Mouse (Mus musculus): ENCODE measurements at regions not wholly inside any gene's neighbourhood (a gene's known extent, or its start where the extent isn't known, plus 50 kb on each side); places are given as distances from the start of the nearest gene placed in this dataset.

- ATAC-seq (replicated peaks in 1 of 2; ENCODE audit: insufficient read depth in 1 of 2, low FRiP score in 2 of 2, low TSS enrichment in 1 of 2, low read depth in 1 of 2, poor library complexity in 2 of 2, severe bottlenecking in 2 of 2) = no peak
Observed at GRCm38 (mm10) chr13:15901710-15902675, 109.7 kb upstream of the Inhba start.

- no peak for ATAC-seq (replicated peaks in 1 of 2; ENCODE audit: insufficient read depth in 1 of 2, low FRiP score in 2 of 2, low TSS enrichment in 1 of 2, low read depth in 1 of 2, poor library complexity in 2 of 2, severe bottlenecking in 2 of 2)
Observed at GRCm38 (mm10) chr13:15907806-15908205, 103.8 kb upstream of the Inhba start.

GRCm38 (mm10) chr13:15910578-15910977 is 101.1 kb upstream of the Inhba start:
- no peak; a peak in 1 of 4 replicates for ATAC-seq (replicated peaks in 1 of 2; ENCODE audit: insufficient read depth in 1 of 2, low FRiP score in 2 of 2, low TSS enrichment in 1 of 2, low read depth in 1 of 2, poor library complexity in 2 of 2, severe bottlenecking in 2 of 2)

GRCm38 (mm10) chr13:15911263-15911662 is 100.4 kb upstream of the Inhba start:
- no peak for ATAC-seq (replicated peaks in 1 of 2; ENCODE audit: insufficient read depth in 1 of 2, low FRiP score in 2 of 2, low TSS enrichment in 1 of 2, low read depth in 1 of 2, poor library complexity in 2 of 2, severe bottlenecking in 2 of 2)

- peak in 1 of 2 experiments; percentile 14; a peak in 1 of 4 replicates for ATAC-seq (replicated peaks in 1 of 2; ENCODE audit: insufficient read depth in 1 of 2, low FRiP score in 2 of 2, low TSS enrichment in 1 of 2, low read depth in 1 of 2, poor library complexity in 2 of 2, severe bottlenecking in 2 of 2)
Observed at GRCm38 (mm10) chr13:15914270-15914669, 97.4 kb upstream of the Inhba start.

- peak; percentile 76 to 79 for ATAC-seq (replicated peaks in 1 of 2; ENCODE audit: insufficient read depth in 1 of 2, low FRiP score in 2 of 2, low TSS enrichment in 1 of 2, low read depth in 1 of 2, poor library complexity in 2 of 2, severe bottlenecking in 2 of 2)
Observed at GRCm38 (mm10) chr13:15929890-15930289, 81.8 kb upstream of the Inhba start.

- peak; percentile 86 to 90 for ATAC-seq (replicated peaks in 1 of 2; ENCODE audit: insufficient read depth in 1 of 2, low FRiP score in 2 of 2, low TSS enrichment in 1 of 2, low read depth in 1 of 2, poor library complexity in 2 of 2, severe bottlenecking in 2 of 2)
Observed at GRCm38 (mm10) chr13:15931553-15932162, 80.0 kb upstream of the Inhba start.

GRCm38 (mm10) chr13:15935689-15936088 is 76.0 kb upstream of the Inhba start:
- ATAC-seq (replicated peaks in 1 of 2; ENCODE audit: insufficient read depth in 1 of 2, low FRiP score in 2 of 2, low TSS enrichment in 1 of 2, low read depth in 1 of 2, poor library complexity in 2 of 2, severe bottlenecking in 2 of 2) = no peak; a peak in 1 of 4 replicates

- ATAC-seq (replicated peaks in 1 of 2; ENCODE audit: insufficient read depth in 1 of 2, low FRiP score in 2 of 2, low TSS enrichment in 1 of 2, low read depth in 1 of 2, poor library complexity in 2 of 2, severe bottlenecking in 2 of 2) = peak; percentile 70 to 85
Observed at GRCm38 (mm10) chr13:15936109-15936508, 75.5 kb upstream of the Inhba start.

GRCm38 (mm10) chr13:15950143-15950542 is 61.5 kb upstream of the Inhba start:
- no peak for ATAC-seq (replicated peaks in 1 of 2; ENCODE audit: insufficient read depth in 1 of 2, low FRiP score in 2 of 2, low TSS enrichment in 1 of 2, low read depth in 1 of 2, poor library complexity in 2 of 2, severe bottlenecking in 2 of 2)

GRCm38 (mm10) chr13:15950885-15951610 is 60.6 kb upstream of the Inhba start:
- ATAC-seq (replicated peaks in 1 of 2; ENCODE audit: insufficient read depth in 1 of 2, low FRiP score in 2 of 2, low TSS enrichment in 1 of 2, low read depth in 1 of 2, poor library complexity in 2 of 2, severe bottlenecking in 2 of 2) = peak in 1 of 2 experiments; percentile 66; a peak in 2 of 4 replicates

All from hematopoietic stem cell, adult 5-6 weeks (primary cell).